Mouse (Mus musculus) ovary, postnatal 10 days (tissue): Measurements from ENCODE around the gene Tbx1.
"Not testable (repeated sequence)": the region's sequence is repeated elsewhere in the genome, so short reads cannot be mapped to it uniquely, and the experiment has no call there.

ENCODE experiments used
- DNase-seq: peaks from one replicate; pipeline ENCODE4 v3.0.0; 2022; ENCODE audit warnings: low spot score

Tbx1 gene

GRCm38 (mm10) chr16:18552106-18552710 is 38.3 kb downstream of the Tbx1 start:
- DNase-seq, result no peak

DNA sequence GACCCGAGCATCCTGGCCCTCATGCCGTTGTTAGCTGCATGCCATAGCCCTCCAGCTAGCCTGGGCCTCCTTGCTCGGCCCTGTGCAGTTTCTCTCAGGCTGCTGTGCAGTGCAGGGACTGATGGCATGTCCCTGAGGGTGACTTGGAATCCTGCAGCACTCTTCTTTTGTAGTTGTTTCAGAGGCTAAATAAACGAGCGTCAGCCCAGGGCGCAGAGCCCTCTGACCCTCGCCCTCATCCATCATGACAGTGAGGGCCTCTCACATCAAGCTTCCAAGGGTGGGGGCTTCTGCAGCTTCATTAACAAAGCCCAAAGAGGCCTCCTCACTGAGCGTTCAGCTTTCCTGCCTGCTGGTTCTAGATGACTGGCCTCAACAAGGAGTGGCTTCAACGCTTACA is 38.9 kb downstream of the Tbx1 start:
- no peak for DNase-seq

GRCm38 (mm10) chr16:18547891-18548290 is 42.6 kb downstream of the Tbx1 start:
- no peak for DNase-seq

DNA sequence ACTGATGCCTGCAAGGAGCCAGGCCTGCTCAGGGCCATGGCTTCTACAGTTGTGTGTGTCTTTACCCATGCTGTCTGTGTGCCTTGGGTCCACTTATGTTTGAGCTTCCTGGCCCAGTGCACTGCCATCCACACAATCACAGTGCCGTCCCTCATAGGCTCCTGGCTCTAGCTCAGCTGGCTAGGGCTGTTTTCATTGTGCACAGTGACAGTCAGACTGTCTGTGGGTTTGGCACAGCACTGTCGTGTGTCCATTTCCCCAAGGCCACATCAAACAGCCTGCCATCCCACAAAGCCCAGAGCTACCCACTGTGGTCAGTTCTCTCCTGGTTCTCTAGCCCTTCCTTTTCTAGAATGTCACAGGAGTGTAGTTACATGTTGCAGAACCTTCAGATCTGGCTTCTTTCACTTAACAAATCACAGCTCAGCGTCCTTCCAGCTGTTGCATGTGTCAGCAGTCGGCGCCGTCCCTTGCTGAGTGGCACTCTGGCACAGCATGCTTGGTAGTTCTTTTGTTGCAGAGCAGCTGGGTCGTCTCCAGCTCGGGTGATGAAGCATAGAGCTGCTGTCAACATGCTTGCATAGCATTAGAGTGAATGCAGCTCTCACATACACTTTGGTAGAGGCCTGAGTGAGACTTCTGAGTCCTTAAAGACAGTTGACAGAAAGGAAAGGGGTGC is 47.2 kb downstream of the Tbx1 start:
- no peak for DNase-seq

DNA sequence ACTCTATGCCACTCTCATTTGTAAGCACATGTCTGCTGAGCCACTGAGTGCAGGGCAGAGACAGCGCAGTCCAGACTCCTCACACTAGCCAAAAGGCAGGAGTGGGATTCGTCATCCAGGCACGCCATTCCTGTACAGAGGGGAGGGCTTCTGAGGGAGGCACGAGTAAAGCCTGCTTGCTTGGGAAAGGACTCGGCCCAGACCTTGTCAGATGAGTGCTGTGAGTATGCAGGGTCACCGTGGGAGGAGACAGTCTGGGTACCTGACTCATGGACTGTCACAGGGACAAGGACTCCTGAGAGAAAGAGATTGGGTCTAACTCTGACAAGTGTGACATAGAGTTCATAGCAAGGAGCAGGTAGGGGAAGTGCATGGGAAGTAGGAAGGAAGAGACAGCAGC is 51.2 kb downstream of the Tbx1 start:
- DNase-seq, result no peak

DNA sequence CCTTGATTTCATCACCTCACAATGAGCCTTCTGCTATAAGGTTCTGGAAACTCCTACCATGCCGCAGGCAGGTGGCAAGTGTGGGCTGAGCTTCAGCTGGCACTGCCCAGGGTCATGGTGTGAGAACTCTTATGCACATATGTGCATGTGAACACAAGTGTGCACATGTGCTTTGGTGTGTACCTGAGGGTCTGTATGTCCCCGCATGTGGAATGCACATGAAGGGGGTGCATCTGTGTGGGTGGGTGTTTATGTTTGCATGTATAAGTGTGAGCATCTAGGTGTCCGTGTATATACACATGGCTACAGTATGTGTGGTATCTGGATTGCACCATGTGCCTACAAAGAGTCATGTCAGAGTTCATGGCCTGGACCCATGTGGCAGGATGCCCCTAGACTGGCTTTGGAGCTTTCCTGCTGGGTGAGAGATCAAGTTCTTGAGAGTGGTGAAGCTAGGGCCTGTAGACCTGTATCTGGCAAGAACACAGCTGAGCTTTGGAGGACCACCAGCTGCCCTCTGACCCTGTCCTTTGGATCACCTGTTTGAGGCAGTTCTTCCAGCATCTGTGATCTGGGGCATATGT is 53.0 kb downstream of the Tbx1 start:
- DNase-seq, result no peak

DNA sequence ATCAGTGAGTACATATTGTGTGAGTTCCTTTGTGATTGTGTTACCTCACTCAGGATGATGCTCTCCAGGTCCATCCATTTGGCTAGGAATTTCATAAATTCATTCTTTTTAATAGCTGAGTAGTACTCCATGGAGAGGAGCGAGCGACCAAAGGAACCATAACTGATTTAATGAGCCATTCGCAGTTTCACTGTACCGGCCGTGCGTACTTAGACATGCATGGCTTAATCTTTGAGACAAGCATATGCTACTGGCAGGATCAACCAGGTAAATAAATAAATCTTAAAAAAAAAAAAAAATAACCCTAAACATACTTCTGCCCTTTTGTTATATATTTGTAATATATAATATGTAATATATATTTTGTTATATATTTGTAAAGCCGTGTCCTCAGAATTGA is 57.4 kb downstream of the Tbx1 start:
- not testable (repeated sequence) for DNase-seq
